Mouse (Mus musculus): ENCODE results near the gene Gm5142.

GRCm38 (mm10) chr14:59200711-59201603, 22.4 kb upstream of the Gm5142 start, which contains the start of gene Rcbtb1:
- TF ChIP-seq CTCF (IDR thresholded peaks at IDR 0.05; ENCODE audit: extremely low read depth, insufficient read length, insufficient replicate concordance, low read depth, low read length) (no peak; the same call in 1 of the 2 replicates), POLR2A (IDR thresholded peaks at IDR 0.05; ENCODE audit: low read depth, low read length) (peak; percentile 90)
